Mouse (Mus musculus): ENCODE results near the gene Nrn1.

DNA sequence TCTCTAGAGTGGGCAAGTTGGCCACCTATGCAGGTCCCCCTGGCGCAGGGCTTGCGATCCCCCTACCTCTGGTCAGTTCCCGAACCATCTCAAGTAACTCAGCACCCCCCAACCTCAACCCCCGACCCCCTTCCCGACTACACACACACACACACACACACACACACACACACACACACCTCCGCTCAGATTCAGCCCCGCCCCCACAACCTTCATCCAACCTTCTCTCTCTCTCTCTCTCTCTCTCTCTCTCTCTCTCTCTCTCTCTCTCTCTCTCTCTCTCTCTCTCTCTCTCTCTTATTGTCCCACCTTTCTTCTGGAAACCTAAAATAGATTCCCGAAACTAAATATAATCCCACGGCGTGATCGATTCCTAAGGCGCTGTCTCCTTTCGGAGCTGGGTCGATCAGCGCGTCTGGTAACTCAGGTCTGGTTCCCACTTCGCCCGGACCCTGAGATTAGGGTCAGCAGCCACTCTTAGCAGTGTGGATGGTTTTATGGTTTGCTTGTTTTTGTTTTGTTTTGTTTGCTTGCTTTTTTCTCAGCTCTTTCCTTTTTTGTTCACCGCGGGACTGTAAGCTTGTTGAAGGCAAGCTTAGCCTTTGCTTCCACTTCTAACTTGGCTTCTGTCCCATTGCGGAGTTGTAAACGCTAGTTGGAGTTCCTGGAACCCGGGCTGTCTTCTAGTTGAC, 7.0 kb downstream of the Nrn1 start:
- TF ChIP-seq CTCF (IDR thresholded peaks at IDR 0.05; ENCODE audit: low read depth) (no peak), EP300 (optimal IDR thresholded peaks at IDR 0.05) (no peak)
